Mouse (Mus musculus) midbrain, embryonic 11.5 days (tissue): ENCODE measurements around the gene Ampd1. TPM values are rescaled to one million over a fixed set of nuclear protein-coding genes. Genes with fewer than 3 reads are reported as not detected.

Experiments used
- polyA plus RNA-seq: library from polyadenylated mRNA; unstranded; fragments of >200 nt; fragmentation: Nextera tagmentation; extraction: Ambion mirVana; gene quantifications from 2 replicates; pipeline ENCODE4 v1.2.1, GENCODE M21; 2014

Ampd1 gene
- polyA plus RNA-seq, 1 experiment from 2014 or later, result 0.19 TPM

Other genes starting within 250 kb of the Ampd1 start
- gene Sycp1, start 137.9 kb upstream of the Ampd1 start, polyA plus RNA-seq, result not detected in 2 replicates
- gene Nr1h5, start 109.9 kb upstream of the Ampd1 start, polyA plus RNA-seq, result 0.04 and 0.19 TPM in 2 replicates
- gene Sike1, start 78.3 kb upstream of the Ampd1 start, polyA plus RNA-seq, result 108 and 116 TPM in 2 replicates
- gene Csde1, start 53.6 kb upstream of the Ampd1 start, polyA plus RNA-seq, result 522 and 609 TPM in 2 replicates
- 159 and 167 TPM in 2 replicates for gene Nras, start 15.7 kb upstream of the Ampd1 start, polyA plus RNA-seq
- 1.4 and 2.4 TPM in 2 replicates for gene Dennd2c, start 28.6 kb downstream of the Ampd1 start, polyA plus RNA-seq
- 250 and 276 TPM in 2 replicates for gene Bcas2, start 97.6 kb downstream of the Ampd1 start, polyA plus RNA-seq
- gene Trim33, start 205.3 kb downstream of the Ampd1 start, polyA plus RNA-seq, result 21.5 and 25.2 TPM in 2 replicates